Mouse (Mus musculus) megakaryocyte, adult 5-6 weeks (primary cell): ENCODE measurements around the gene Tmem59. TPM values are rescaled to one million over a fixed set of nuclear protein-coding genes. Genes with fewer than 3 reads are reported as not detected.

ENCODE experiments used
- ATAC-seq: 2 replicates; pipeline ENCODE4 v1.8.0; 2016; ENCODE audit warnings: mild to moderate bottlenecking, inconsistent platforms; ENCODE audit not compliant: poor library complexity, severe bottlenecking
- total RNA-seq, 2 experiments: library from RNA; stranded (forward) in 1 of 2; stranded (reverse) in 1 of 2; fragments of 153-499, 151-499 nt in 1 of 2; fragments of 221-1000, 200-1000 nt in 1 of 2; gene quantifications; 2 replicates each; pipeline versions ENCODE4 v1.2.3 to v1.2.4; 2015 to 2017

Tmem59 gene
- total RNA-seq (2015), result 288 and 354 TPM in 2 replicates
- total RNA-seq (2017), result 165 and 181 TPM in 2 replicates

DNA sequence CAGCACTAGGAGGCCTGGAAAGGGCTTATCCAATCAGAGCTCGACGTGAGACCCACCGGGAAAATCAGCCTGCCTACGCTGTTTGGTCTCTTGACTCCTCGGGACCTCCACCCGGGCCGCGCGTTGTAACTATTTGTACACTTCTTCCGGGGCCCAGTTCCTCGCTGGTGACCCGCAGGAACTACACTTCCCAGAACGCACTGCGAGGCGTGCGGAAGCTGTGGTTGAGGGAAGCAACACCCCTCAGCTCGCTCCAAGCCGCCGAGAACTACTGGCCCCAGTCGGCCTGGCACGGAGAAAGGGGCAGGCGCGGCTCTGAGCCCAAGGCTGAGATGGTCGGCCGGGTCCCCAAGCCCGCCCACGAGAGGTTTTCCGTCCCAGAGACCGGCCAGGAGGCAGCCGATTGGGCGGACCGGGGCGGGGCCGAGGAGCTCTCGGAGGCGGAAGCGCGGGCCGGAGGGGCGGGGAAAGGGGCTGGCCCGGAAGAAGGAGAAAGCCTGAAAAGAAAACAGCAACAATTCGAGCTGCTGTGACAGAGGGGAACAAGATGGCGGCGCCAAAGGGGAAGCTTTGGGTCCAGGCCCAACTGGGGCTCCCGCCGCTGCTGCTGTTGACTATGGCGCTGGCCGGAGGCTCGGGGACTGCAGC is at the start of gene Tmem59:
Gene Tmem59 (plus strand): TSS at position 218 of the 648 bp plus-strand sequence.
- peak; percentile 84 for ATAC-seq

DNA sequence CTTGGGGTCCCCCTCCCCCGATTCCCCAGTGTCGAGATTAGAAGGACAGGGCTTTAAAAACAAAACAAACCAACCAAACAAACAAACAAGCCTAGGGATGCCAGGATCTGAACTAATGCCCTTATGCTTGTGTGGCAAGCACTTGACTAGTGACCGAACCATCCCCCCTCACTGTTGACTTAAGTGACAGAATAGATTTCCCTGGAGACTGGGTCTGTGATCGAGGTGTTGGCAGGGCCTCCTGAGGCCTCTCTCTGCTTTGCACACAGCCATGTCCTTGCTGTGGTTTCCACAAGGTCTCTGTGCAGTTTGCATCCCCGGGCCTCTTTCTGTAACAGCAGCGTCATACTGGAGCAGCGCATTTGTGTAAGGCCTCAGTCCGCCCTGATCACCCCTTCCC is 48.8 kb upstream of the Tmem59 start:
- ATAC-seq, result no peak

DNA sequence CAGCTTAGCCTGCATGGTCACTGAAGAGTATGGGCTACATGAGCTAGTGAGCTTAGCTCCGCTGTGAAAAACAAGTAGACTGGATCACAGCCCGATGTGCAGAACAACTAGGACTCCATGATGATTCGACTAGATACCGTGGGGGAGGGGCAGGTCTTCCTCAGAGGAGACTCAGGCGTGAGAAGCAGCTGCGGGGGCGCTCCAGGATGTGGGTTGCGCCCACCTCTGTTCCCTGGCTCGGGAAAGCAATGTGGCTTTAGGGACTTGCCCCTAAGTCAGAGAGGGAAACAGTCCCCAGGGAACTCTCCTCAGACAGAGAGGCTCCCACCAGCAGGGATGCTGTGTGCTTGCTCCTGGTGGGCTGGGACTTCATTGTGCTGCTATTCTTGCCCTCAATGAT is 47.7 kb upstream of the Tmem59 start:
- no peak for ATAC-seq

DNA sequence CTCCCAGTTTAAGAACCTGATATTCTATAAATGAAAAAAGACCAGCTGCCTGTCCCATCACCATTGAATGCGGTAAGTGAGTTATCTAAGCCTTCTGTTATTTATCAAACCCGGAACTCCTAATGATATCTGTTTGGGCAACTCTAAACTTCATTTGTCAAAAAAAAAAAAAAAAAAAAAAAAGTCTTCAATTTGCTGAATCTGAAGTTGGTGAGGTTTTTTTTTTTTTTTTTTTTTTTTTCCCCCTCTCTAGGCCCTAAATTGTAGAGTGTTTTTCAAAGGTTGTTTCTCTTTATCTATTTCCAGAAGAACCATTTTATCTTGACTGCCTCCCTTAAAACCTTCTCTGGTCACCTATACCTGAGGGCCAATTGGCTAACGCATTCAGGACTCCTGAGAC is 43.3 kb upstream of the Tmem59 start:
- no peak for ATAC-seq

DNA sequence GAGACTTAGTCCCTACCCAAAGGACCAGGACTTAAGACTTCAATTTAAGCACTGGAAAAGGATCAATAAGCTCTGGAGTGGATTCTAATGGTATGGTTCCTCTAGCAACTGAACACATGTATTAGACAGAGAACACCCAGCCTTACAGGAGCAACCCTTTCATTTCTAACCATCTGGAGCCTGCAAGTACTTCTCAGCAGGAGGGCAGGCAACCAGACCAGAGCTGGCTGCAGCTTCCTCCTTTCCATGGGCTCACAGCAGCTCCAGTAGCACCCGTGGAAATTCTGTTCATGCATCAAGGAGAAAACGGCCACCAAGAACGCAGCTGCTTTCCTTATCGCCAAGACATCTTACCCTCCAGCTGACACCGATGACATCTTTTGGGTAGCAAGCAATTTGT is 42.5 kb upstream of the Tmem59 start:
- no peak for ATAC-seq

DNA sequence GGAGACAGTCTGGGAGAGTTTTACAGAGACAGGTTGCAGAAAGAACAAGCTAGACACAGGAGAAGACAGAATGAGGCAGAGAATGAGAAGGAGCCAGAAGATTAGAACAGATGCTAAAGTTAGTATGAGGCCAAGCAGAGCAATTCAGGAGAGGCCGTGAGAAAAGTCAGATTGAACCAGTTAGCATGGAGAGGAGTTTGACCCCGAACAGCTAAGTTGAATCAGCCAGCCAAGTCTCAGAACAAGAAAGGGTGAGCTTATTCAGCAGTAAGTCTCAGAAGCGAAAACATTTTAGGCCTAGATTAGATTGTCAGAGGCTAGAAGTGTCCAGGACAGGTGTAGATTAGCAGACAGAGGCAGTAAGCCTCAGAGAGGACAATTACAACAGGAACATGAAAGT is 41.7 kb upstream of the Tmem59 start:
- no peak for ATAC-seq

DNA sequence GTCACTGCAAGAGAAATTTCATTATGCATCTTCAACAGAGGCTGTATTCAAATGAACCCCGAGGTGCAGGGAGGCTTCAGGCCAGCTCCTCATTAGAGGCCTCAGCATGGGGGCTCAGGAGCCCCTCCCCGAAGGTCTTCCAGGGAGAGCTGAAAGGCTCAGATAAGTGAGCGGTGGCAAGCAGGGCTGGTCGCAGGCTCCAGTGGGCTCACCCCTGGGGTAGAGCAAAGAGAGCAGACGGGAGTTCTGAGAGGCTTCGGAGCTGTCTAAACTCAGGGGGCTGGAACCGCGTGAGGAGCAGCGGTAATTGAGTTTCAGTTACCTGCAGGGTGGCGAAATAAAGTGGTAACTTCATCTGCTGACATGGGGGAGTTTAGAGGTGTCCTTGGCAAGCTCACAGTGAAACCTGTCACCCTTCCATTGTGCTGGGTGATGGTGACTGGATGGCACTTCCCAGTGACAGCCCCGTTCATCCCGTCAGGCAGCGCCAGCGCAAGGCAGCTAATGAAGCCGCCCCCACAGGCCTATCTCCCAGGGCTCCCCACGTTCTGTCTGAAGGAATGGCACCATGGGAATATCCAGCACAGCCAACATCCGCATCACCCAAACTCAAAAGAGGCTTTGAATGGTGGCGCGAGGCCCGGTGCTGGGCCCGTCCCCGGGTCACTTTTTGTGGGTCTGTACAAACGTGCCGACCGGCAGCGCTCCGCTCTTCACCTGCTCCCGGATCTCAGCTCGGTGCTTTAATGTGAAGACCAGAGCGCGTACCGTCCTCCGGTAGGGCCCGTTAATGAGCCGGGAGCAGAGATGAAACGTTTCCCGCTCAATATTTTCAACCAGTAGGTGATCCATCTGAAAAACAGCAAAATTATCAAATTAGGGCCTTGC is 39.0 kb upstream of the Tmem59 start:
- no peak for ATAC-seq

DNA sequence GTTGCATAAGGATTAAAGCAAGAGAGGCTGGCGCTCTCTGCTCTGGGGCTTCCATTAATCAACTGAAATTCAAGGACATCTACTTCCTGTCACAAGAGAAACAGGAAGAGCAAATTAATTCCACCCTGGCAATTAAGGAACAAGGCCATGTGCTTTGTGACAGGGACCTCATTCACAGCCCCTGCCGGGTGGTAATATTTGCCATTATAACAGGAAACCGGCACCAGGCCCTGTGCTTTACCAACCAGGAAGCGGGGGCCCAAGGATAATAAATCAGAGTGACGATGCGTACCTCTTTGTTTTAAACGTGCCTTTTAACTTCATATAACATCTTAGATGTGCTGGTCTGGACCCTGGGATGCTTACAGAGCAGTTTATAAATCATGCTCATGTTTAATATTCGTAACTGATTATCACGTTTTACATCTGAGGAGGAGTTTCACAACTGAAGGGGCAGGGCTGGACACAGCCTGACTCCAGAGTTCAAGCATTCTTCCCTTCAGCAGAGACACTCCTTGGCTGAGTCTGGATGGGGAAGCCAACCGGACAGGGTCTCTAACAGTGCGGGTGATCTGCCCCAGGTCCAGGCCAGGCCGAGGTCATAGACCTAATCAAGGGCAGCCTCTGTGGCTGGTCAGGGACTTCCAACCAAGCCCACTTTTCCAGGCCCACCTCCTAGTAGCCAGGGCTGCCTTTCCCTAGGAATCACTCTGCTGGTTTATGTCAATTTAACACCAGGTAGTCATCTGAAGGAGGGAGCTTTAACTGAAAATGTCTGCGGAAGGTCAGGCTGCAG is 38.2 kb upstream of the Tmem59 start:
- peak; percentile 35; the same call in 1 of the 2 replicates for ATAC-seq

DNA sequence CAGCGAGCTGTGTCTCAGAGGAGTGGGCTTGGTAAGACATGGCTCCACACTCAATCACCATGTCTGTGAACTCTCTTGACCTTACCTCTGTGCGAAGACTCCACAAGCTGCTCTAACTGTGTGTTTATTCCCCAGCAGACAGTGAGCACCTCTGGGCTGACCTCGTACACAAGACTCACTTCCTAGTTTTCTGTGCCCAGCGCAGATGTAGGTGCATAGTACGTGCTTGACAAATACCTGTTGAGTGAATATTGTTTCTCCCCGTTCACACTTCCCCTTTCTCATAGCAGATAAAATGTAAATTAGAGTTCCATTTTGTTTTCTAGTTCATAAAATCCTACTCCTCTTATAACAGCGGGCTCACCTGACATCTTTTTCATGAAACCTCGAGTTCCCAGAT is 34.7 kb upstream of the Tmem59 start:
- ATAC-seq, result no peak

DNA sequence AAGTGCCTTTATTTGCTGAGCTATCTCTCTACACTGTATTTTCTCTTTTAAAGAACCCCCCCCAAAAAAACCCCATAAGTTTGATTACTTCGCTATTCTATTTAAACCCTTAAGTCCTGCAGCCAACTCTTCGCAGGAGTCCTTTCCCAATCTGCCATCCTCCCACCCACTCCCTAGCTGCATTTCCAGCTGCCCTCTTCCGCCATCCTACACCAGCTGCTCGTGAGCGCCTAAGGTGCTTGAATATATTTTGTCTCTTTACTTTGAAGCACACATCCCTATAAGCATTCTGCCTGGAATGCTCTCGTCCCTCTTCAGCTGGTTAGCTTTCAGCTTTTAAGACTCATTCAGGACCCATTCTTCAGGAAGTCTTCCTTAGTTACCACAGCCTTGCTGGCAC is 27.2 kb upstream of the Tmem59 start:
- no peak for ATAC-seq

DNA sequence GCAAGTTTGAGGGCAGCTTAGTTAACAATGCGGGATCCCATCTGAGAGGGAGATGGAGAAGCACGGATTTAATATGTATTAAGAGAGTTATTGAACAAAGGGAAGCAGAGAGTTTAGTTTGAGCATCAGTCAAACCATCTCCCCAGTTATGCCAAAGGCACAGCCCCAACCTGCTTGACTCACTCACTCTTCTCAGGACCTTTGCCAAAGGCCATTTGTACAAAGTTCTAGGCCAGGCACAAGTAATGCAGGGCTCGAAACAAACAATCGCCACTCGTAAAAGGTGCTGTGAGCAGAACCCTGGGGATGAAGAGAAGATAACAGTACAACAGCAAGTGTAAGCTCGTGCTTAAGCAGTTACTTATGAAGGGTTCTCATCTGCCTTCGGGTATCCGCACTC is 25.6 kb upstream of the Tmem59 start:
- no peak for ATAC-seq

DNA sequence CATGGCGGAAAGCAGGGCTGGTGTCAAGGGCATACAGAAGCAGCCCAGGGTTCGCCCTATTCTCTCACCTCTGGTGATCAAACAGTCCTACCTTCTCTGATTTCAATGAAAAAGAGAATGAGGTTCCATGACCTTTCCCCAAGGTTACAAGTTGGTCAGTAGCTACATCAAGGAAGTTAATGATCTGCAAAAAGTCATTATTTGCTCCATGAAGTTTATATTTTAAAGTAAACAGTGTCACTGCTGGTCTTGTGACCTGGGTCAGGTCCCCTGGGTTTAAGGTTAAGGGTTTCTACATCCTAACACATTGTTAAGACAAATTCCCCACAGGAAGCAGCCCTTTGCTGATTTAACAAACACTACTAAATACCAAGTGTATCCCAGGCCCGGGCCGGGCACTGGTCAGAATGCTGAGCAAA is 21.2 kb upstream of the Tmem59 start:
- ATAC-seq, result no peak

DNA sequence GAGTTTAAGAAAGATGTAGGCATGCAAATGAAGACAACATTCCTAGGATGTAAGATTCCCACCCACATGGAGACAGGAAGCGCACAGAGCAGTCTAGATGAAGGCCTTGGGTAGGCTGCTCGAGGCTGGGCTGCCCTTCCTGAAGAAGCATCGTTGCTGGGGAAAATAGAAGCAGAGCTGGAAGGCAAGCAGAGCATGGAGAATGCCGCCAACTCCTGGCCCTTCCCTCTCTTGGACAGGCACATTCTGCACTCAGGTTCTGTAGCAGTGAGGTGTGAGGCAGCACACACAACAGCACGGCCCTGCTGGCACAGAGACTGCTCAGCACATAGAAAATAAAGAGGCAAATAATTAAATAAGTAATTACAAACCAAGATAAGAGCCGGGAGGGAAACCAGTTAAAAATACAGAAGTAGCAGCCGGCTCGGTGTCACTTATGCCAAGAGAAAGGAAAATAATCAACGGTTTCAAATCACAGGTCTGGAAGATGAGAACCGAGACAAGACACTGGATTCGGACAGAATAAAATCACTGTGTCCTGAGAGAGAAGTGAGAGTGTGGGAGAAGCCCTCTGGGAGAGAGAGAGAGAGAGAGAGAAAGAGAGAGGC is 18.9 kb upstream of the Tmem59 start:
- ATAC-seq, result no peak

DNA sequence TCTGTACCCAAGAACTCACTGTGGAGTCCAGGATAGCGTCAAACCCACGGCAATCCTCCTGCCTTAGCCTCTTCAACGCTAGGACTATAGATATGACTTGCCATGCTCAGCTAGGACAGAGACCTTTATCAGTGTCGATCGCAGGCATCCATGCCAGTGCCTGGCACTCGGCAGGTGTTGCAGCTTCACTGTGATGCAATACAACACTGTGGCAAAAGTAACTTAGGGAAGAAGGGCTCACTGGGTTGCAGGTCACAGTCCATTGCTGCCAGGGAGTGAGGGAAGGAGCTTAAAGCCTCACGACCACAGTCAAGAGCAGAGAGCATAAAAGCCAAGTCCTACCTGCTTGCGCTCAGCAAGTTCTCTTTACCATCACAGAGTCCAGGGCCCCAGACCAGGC is 18.0 kb upstream of the Tmem59 start:
- ATAC-seq, result no peak

DNA sequence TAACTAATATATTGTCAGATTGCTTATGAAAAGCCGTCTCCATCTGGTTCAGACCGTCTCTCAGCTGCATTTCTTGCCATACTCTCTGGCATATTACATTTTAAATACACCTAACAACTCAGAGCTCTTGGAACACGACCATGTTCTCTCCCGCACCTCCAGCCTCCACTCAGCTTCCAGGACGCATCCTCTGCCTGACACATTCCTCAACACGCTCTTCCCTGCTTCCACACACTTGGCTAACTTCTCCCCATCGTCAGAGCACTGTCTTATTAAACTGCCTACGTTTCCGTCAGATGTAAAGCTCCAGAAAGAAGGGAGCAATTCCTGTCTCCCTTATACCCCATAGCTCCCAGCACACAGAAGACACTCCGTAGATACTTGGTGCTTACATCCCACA is 14.9 kb upstream of the Tmem59 start:
- ATAC-seq, result no peak

DNA sequence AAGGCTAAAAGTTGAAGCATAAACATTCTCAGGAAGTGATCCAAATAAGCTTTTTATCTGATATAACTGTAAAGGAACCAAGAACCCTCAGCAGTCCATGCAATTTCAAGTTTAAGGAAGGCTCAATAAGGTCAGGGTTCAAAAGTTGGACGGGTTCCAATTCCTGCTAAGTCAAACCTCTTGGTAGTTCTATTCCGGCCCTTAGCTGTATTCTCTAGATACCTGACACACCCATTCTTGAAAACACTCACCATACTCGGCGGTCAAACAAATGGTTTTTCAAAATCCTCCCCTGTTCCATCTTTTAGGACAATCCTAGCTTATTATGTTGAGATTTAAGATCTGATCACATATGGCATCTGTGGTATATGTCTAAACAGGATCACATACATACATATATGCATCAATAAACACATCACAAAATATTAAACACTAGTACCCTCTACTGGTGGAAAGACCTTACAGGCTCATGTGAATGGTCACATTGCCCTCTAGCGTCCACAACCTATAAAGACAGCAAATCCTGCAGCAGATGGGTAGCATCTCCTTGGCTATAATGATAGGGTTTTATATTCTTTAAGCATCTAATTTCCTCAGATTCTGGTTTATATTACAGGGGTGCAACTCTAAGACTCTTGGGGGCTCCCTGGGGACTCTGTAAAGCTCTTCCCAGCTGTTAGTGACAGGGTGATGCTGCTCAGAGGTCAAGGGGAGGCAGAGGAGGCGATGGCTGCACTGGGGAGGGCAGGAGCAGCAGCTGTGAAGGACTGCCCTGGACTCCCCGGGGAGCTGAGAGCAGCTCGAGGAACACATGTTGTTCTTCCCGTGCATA is 14.2 kb upstream of the Tmem59 start:
- ATAC-seq, result peak; percentile 84

DNA sequence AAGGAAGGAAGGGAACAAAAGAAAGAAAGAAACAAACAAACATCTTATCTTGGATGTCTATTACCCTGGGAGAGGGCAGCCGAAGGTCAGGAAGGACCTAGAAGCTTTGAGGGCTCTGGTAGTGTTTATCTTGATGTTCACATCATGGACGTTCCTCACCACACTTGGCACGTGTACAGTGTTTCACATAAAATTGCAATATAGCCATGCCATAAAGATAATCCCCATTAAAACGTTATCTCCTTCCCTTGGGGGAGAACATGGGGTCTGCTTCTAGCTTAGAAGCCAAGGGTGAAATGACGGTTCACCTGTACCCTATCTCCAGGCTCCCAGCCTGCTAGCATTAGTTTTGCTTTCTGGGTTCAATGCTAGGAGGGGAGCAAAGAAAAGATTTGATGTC is 11.5 kb upstream of the Tmem59 start:
- no peak for ATAC-seq

DNA sequence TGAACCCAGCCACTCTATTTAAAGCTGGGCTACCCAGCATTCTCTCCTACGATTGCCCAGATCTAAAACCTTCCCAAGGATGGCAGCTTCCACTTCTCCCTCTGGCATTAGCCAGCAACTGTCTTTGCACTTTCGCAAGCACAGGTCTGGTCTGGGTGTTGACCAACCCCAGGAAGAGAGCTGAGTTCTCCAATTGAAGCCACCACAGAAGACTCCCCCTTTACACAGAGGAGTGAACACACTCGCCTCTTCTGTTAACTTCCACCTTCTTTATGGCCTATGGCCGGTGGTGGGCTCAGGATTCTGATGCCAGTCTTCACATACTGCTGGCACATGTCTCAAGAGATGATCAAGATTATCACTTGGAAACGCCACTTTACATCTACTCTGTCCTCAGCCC is 10.4 kb upstream of the Tmem59 start:
- ATAC-seq, result peak; percentile 97

DNA sequence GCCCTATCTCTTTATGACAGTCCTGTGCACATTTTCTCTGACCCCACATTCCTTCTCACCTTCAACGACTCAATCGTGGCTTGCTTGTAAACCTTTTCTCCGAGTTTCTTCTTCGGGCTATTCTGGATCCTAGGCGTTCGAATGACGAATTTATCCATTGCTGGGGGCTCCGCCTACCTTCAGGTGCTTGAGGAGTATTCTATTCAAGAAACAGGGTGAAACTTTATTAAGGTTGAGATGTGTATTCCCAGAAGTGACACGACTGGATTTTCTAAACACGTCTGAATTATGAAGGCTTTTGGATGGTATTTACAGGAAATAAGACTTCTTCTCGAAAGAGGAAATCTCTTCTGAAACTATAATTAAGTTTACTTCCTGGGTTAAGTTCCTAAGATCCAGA is 693 bp upstream of the Tmem59 start:
- no peak for ATAC-seq

DNA sequence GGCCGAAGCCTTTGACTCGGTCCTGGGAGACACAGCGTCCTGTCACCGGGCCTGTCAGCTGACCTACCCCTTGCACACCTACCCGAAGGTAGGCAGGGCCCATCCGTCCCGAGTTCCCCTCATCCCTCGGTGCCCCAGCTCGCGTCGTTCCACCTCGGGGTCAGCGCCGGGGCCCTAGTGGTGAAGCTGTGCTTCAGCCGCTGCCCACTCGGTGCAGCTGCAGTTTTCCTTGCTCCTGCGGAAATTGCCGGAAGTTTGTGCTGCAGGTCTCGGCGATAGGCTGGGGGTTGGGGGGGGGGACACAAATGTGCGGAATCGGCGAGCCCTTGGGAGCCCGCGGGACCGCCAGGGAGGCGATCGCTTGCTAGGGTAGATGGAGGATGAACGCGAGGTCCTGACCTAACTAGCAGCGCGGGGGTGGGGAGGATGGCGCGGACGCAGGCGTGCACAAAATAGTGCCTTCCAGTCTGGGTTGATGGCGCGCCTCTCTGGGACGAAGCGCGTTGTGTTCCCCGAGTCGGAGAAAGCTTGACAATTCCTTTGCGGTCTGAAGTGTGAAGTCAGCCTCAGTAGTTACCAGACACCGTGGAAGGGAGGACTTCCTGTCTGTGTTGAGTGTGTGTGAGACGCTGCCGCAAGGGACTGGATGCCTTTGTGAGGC is 761 bp downstream of the Tmem59 start, which contains the start of gene Tceanc2:
Gene Tceanc2 (minus strand): TSS at position 287 of the 661 bp plus-strand sequence.
- peak; percentile 35 for ATAC-seq
